Mouse (Mus musculus): ENCODE results near the gene Itgal.

- TF ChIP-seq GATA1 (IDR thresholded peaks at IDR 0.05; ENCODE audit: borderline replicate concordance, low read length) = no peak
- no peak for TF ChIP-seq FLI1 (IDR thresholded peaks at IDR 0.05; ENCODE audit: low read length)
Measured at GRCm38 (mm10) chr7:127270666-127271065, 25.4 kb upstream of the Itgal start.

Data from megakaryocyte, embryonic 14.5 days (primary cell).